Mouse (Mus musculus): Measurements from ENCODE around the gene Scd2. TPM values are rescaled to one million over a fixed set of nuclear protein-coding genes. Genes with fewer than 3 reads are reported as not detected.
A peak's percentile ranks its signal among the peaks of the same experiment; 100 is the strongest.

The Scd2 gene
- polyA plus RNA-seq, 1 experiment from 2014 or later: 247 TPM

GRCm38 (mm10) chr19:44292483-44292882, 991 bp upstream of the Scd2 start:
- peak overlapping the region; percentile 99 for H3K4me2 ChIP-seq
- no peaks in the 10 kb centered on the region for H3K27me3 ChIP-seq
- H3K4me1 ChIP-seq: peaks cover 50% of the 10 kb centered on the region
- 54% methylated on average over 3 of the region's 3 CpGs for WGBS
- H3K36me3 ChIP-seq (ENCODE audit: poor library complexity, severe bottlenecking): peaks cover 27% of the 10 kb centered on the region
- no peak for ATAC-seq
- peak overlapping the region; percentile 99 for H3K27ac ChIP-seq
- H3K9me3 ChIP-seq (replicated peaks): no peaks in the 10 kb centered on the region
- H3K4me3 ChIP-seq: peak overlapping the region; percentile 94
- H3K9ac ChIP-seq: peak overlapping the region; percentile 69; the same call in 1 of the 2 replicates

GRCm38 (mm10) chr19:44293769-44294551, 486 bp downstream of the Scd2 start:
- Histone ChIP-seq H3K27me3 (no peaks in the 10 kb centered on the region), H3K9me3 (replicated peaks) (no peaks in the 10 kb centered on the region), H3K36me3 (ENCODE audit: poor library complexity, severe bottlenecking) (peaks cover 42% of the 10 kb centered on the region), H3K27ac (peak overlapping the region; percentile 99), H3K4me2 (peak overlapping the region; percentile 99), H3K4me1 (peaks cover 63% of the 10 kb centered on the region), H3K4me3 (peak overlapping the region; percentile 94), H3K9ac (peak overlapping the region; percentile 99)
- WGBS: under 1% methylated on average over 31 of the region's 31 CpGs
- ATAC-seq: peak; percentile 97

- Histone ChIP-seq H3K4me2 (peak overlapping the region; percentile 99), H3K9ac (peak overlapping the region; percentile 99), H3K9me3 (replicated peaks) (no peaks in the 10 kb centered on the region), H3K4me1 (peaks cover 64% of the 10 kb centered on the region), H3K27ac (peak overlapping the region; percentile 99), H3K4me3 (peak overlapping the region; percentile 94), H3K36me3 (ENCODE audit: poor library complexity, severe bottlenecking) (peaks cover 48% of the 10 kb centered on the region), H3K27me3 (no peaks in the 10 kb centered on the region)
- WGBS: under 1% methylated on average over 14 of the region's 14 CpGs
- ATAC-seq: peak; percentile 65; the same call in 1 of the 2 replicates
Measured at GRCm38 (mm10) chr19:44294588-44295041, 1.1 kb downstream of the Scd2 start.

- Histone ChIP-seq H3K9ac (peak overlapping the region; percentile 99), H3K4me3 (peak overlapping the region; percentile 94), H3K4me2 (peak overlapping the region; percentile 99), H3K4me1 (peaks cover 71% of the 10 kb centered on the region), H3K27me3 (no peaks in the 10 kb centered on the region), H3K9me3 (replicated peaks) (no peaks in the 10 kb centered on the region), H3K36me3 (ENCODE audit: poor library complexity, severe bottlenecking) (peaks cover 55% of the 10 kb centered on the region), H3K27ac (peak overlapping the region; percentile 46; the same call in 1 of the 2 replicates)
- ATAC-seq: no peak
- 8% methylated on average over 3 of the region's 3 CpGs for WGBS
Measured at GRCm38 (mm10) chr19:44295251-44295650, 1.8 kb downstream of the Scd2 start.

- peak overlapping the region; percentile 94 for H3K4me3 ChIP-seq
- H3K36me3 ChIP-seq (ENCODE audit: poor library complexity, severe bottlenecking): peaks cover 60% of the 10 kb centered on the region
- no peak overlapping the region for H3K27ac ChIP-seq
- WGBS: 3% methylated on average over 4 of the region's 4 CpGs
- no peaks in the 10 kb centered on the region for H3K27me3 ChIP-seq
- no peak; the same call in 1 of the 2 replicates for ATAC-seq
- peak overlapping the region; percentile 99 for H3K4me2 ChIP-seq
- H3K9me3 ChIP-seq (replicated peaks): no peaks in the 10 kb centered on the region
- H3K4me1 ChIP-seq: peaks cover 76% of the 10 kb centered on the region
- peak overlapping the region; percentile 99 for H3K9ac ChIP-seq
Measured at GRCm38 (mm10) chr19:44295741-44296140, 2.3 kb downstream of the Scd2 start.

GRCm38 (mm10) chr19:44296186-44296585, 2.7 kb downstream of the Scd2 start:
- H3K9ac ChIP-seq: peak overlapping the region; percentile 99
- WGBS: 15% methylated on average over 7 of the region's 7 CpGs
- H3K27me3 ChIP-seq: no peaks in the 10 kb centered on the region
- no peak for ATAC-seq
- H3K27ac ChIP-seq: 0 out of 2 replicates have a peak overlapping the region, but pooled peaks have one; percentile 1
- peak overlapping the region; percentile 94 for H3K4me3 ChIP-seq
- peak overlapping the region; percentile 99 for H3K4me2 ChIP-seq
- peaks cover 80% of the 10 kb centered on the region for H3K4me1 ChIP-seq
- H3K36me3 ChIP-seq (ENCODE audit: poor library complexity, severe bottlenecking): peaks cover 64% of the 10 kb centered on the region
- H3K9me3 ChIP-seq (replicated peaks): no peaks in the 10 kb centered on the region

GRCm38 (mm10) chr19:44297068-44297760, 3.7 kb downstream of the Scd2 start:
- Histone ChIP-seq H3K27ac (no peak overlapping the region), H3K4me2 (peak overlapping the region; percentile 99), H3K27me3 (no peaks in the 10 kb centered on the region), H3K4me3 (peak overlapping the region; percentile 94), H3K9ac (peak overlapping the region; percentile 99), H3K36me3 (ENCODE audit: poor library complexity, severe bottlenecking) (peaks cover 73% of the 10 kb centered on the region), H3K4me1 (peaks cover 78% of the 10 kb centered on the region), H3K9me3 (replicated peaks) (no peaks in the 10 kb centered on the region)
- ATAC-seq: no peak
- WGBS: 51% methylated on average over 8 of the region's 8 CpGs

- Histone ChIP-seq H3K4me3 (peak overlapping the region; percentile 94), H3K4me2 (peak overlapping the region; percentile 99), H3K9ac (peak overlapping the region; percentile 99), H3K27ac (no peak overlapping the region), H3K36me3 (ENCODE audit: poor library complexity, severe bottlenecking) (peaks cover 80% of the 10 kb centered on the region), H3K27me3 (no peaks in the 10 kb centered on the region), H3K4me1 (peaks cover 78% of the 10 kb centered on the region), H3K9me3 (replicated peaks) (no peaks in the 10 kb centered on the region)
- 78% methylated on average over 9 of the region's 9 CpGs for WGBS
- ATAC-seq: no peak
Measured at GRCm38 (mm10) chr19:44297862-44298261, 4.4 kb downstream of the Scd2 start.

- no peaks in the 10 kb centered on the region for H3K27me3 ChIP-seq
- peak overlapping the region; percentile 99 for H3K4me2 ChIP-seq
- no peak overlapping the region for H3K27ac ChIP-seq
- 86% methylated on average over 9 of the region's 9 CpGs for WGBS
- no peaks in the 10 kb centered on the region for H3K9me3 ChIP-seq (replicated peaks)
- peak overlapping the region; percentile 94 for H3K4me3 ChIP-seq
- H3K9ac ChIP-seq: peak overlapping the region; percentile 99
- no peak for ATAC-seq
- peaks cover 77% of the 10 kb centered on the region for H3K4me1 ChIP-seq
- peaks cover 92% of the 10 kb centered on the region for H3K36me3 ChIP-seq (ENCODE audit: poor library complexity, severe bottlenecking)
Measured at GRCm38 (mm10) chr19:44299078-44299477, 5.6 kb downstream of the Scd2 start.

- no peak for ATAC-seq
- whole genome bisulfite sequencing: 74% methylated on average over 6 of the region's 6 CpGs
- Histone ChIP-seq H3K9me3 (replicated peaks) (no peaks in the 10 kb centered on the region), H3K9ac (peak overlapping the region; percentile 35; the same call in 1 of the 2 replicates), H3K27ac (no peak overlapping the region), H3K36me3 (ENCODE audit: poor library complexity, severe bottlenecking) (peaks cover 99% of the 10 kb centered on the region), H3K4me2 (peak overlapping the region; percentile 99), H3K4me1 (peaks cover 85% of the 10 kb centered on the region), H3K4me3 (peak overlapping the region; percentile 8), H3K27me3 (no peaks in the 10 kb centered on the region)
Measured at GRCm38 (mm10) chr19:44299902-44300301, 6.4 kb downstream of the Scd2 start.

- no peaks in the 10 kb centered on the region for H3K9me3 ChIP-seq (replicated peaks)
- peak overlapping the region; percentile 99 for H3K4me2 ChIP-seq
- WGBS: 79% methylated on average over 7 of the region's 7 CpGs
- H3K27ac ChIP-seq: no peak overlapping the region
- H3K4me1 ChIP-seq: peaks cover 88% of the 10 kb centered on the region
- H3K36me3 ChIP-seq (ENCODE audit: poor library complexity, severe bottlenecking): peaks cover 99% of the 10 kb centered on the region
- peak overlapping the region; percentile 35; the same call in 1 of the 2 replicates for H3K9ac ChIP-seq
- no peak for ATAC-seq
- peak overlapping the region; percentile 8; the same call in 1 of the 2 replicates for H3K4me3 ChIP-seq
- no peaks in the 10 kb centered on the region for H3K27me3 ChIP-seq
Measured at GRCm38 (mm10) chr19:44300520-44300919, 7.0 kb downstream of the Scd2 start.

- Histone ChIP-seq H3K27ac (no peak overlapping the region), H3K27me3 (no peaks in the 10 kb centered on the region), H3K9me3 (replicated peaks) (no peaks in the 10 kb centered on the region), H3K4me2 (peak overlapping the region; percentile 99), H3K9ac (no peak overlapping the region), H3K4me3 (no peak overlapping the region), H3K4me1 (peaks cover 86% of the 10 kb centered on the region), H3K36me3 (ENCODE audit: poor library complexity, severe bottlenecking) (peaks cover 99% of the 10 kb centered on the region)
- WGBS: 70% methylated on average over 16 of the region's 16 CpGs
- no peak for ATAC-seq
Measured at GRCm38 (mm10) chr19:44301176-44301575, 7.7 kb downstream of the Scd2 start.
